Mouse (Mus musculus) brain, adult 2 months (tissue): Measurements from ENCODE around the gene Sat2.

Experiments
- DNase-seq: peaks from one replicate; pipeline ENCODE4 v3.0.0; 2011; ENCODE audit warnings: low read depth, low spot score

Sat2 gene

DNA sequence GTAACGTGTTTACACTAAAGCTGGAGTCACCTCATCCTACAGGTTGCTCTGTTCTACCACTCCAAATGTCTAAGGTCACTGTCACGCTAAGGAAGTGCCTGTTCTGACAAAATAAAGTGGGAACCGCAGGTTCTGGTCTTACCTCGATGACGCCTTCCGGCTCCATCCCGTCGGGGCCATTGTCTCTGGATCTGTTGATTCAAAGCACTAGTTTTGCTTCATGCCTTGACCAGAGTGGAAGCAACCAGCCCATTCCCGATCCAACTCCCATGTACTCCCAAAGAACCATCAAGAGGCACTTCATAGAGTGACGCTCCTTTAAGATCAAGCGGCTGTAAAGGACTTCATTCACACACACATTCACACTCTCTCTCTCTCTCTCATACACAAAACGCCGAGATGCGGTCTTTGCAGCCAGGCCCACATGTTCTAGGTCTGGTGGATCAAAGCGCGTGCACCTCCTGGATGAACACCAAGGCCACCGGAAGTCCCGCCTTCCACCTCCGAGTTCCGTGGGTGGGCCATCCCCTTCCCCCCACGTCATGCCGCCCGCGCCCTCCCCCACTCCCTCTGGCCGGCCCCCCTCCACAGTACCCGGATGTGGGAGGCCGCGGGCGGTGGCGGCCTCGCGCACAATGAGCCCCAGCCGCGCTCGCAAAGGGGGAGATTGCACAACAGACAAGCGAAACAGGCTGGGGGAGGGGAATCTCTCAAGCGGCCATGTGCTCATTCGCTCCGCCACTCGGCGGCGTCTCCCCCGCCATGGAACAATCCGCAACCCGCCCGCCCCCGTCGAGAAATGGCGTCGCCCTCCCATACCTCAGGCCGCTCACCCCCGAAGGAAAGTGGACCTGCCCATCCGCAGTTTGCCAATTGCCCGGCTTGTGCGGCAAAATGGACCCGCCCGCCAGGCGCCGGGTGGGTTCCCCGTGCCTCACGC, 49.2 kb downstream of the Sat2 start:
- DNase-seq: peak; percentile 99

GRCm38 (mm10) chr11:69671726-69672124, 49.9 kb downstream of the Sat2 start:
- no peak for DNase-seq

- DNase-seq: peak; percentile 100
These were observed 50.4 kb downstream of the Sat2 start, which contains the start of gene Eif4a1 for GRCm38 (mm10) chr11:69672211-69672706. TSS of gene Eif4a1 (minus strand) at chr11:69672423.
